ENCODE assay signal across 8 mouse cellular contexts in the genomic region with DNA sequence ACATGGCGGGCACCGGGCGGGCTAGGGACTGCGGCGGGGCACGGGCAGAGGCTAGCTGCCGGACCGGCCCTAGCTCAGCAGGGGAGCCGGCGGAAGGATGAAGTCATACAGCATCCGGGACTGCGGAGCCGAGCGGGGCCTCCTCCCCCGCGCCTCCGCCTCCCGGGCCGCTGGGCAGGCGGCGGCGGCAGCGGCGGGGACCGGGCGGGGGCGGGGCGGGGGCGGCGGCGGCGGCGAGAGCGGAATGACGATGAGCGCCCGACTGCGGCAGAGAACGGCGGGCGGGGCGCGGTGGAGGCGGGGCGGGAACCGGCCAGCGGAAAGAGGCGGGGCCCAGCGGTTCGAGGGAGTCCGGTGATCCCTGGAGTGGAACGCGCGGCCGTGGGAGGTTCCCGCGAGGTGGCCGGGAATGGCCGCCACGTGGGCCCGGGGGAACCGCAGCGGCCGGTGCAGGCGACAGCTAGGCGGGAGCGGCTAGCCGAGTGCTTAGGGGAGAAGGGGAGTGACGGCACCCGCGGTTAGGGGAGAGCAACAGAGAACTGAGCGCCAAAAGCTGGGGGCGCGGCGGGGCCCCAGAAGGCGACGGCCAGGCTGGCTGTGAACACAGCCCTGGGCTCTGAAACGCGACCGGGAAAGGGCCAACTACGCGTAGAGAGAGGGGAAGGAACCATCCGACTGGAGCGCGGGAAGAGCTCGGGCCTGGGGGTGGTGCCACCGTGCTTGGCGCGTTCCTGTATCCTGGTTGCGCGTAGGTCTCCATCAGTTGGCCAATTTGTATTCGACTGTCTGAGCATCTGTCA. TPM values are rescaled to one million over a fixed set of nuclear protein-coding genes. Genes with fewer than 3 reads are reported as not detected.
A peak's percentile ranks its signal among the peaks of the same experiment; 100 is the strongest.
DNase-seq lines count a peak whose midpoint lies in the region; ATAC-seq and TF ChIP-seq lines count a peak whose summit lies in the region.

TSS of gene Camk2n2 (minus strand) at position 97 of the 800 bp plus-strand sequence.

- peak within 1 kb of the TSS; percentile 81 for H3K27ac ChIP-seq in MEL (ENCODE audit: control insufficient read depth, low read depth, low read length)
- no peak within 1 kb of the TSS for H3K27ac ChIP-seq in brown adipose tissue, adult 24 weeks (replicated peaks; ENCODE audit: low read depth, low read length)
- H3K27ac ChIP-seq in lung, embryonic 14.5 days (ENCODE audit: low read depth) = peak within 1 kb of the TSS; percentile 50; the same call in 1 of the 2 replicates

- TF ChIP-seq RAD21 in MEL (IDR thresholded peaks at IDR 0.05; ENCODE audit: low read depth, low read length) = no peak

- no peaks in the 10 kb centered on the region for H3K9me3 ChIP-seq in MEL (replicated peaks; ENCODE audit: insufficient read depth, low read length)
- no peaks in the 10 kb centered on the region for H3K9me3 ChIP-seq in lung, embryonic 14.5 days (ENCODE audit: low read depth, low read length)

- WGBS in lung, embryonic 14.5 days = under 1% methylated on average over 70 of the region's 92 CpGs

- peak within 1 kb of the TSS; percentile 61 to 83 for H3K4me3 ChIP-seq in MEL (ENCODE audit: control insufficient read depth in 1 of 2, insufficient read depth in 1 of 2, low read depth in 2 of 2, low read length in 2 of 2)
- peak within 1 kb of the TSS; percentile 78 for H3K4me3 ChIP-seq in brown adipose tissue, adult 24 weeks (ENCODE audit: insufficient read depth, low read depth, low read length)
- H3K4me3 ChIP-seq in lung, embryonic 14.5 days (ENCODE audit: low read depth, low read length) = peak within 1 kb of the TSS; percentile 80

- no peaks in the 10 kb centered on the region; a peak in 1 of 4 replicates for H3K27me3 ChIP-seq in MEL (ENCODE audit: control insufficient read depth in 1 of 2, insufficient read depth in 2 of 2, low read length in 2 of 2)
- peaks cover 39% of the 10 kb centered on the region for H3K27me3 ChIP-seq in lung, embryonic 14.5 days (ENCODE audit: insufficient read depth, low read length)

- H3K79me2 ChIP-seq in MEL (ENCODE audit: control insufficient read depth, insufficient read depth, low read length, poor library complexity) = peaks cover 4% of the 10 kb centered on the region; the same call in 1 of the 2 replicates

- peaks cover 0 to 11% of the 10 kb centered on the region in 2 experiments; a peak in 2 of 4 replicates for H3K4me1 ChIP-seq in MEL (ENCODE audit: control insufficient read depth in 1 of 2, insufficient read depth in 2 of 2, low read length in 2 of 2)
- 0 out of 2 replicates have a peak, but pooled peaks cover 8% of the 10 kb centered on the region for H3K4me1 ChIP-seq in brown adipose tissue, adult 24 weeks (ENCODE audit: control insufficient read depth, insufficient read depth, insufficient read length, low read length)
- H3K4me1 ChIP-seq in lung, embryonic 14.5 days (ENCODE audit: insufficient read depth) = peaks cover 3% of the 10 kb centered on the region

- peak within 1 kb of the TSS; percentile 99 for H3K4me2 ChIP-seq in lung, embryonic 14.5 days

- H3K9ac ChIP-seq in MEL (ENCODE audit: control insufficient read depth, low read depth, low read length, poor library complexity, severe bottlenecking) = peak within 1 kb of the TSS; percentile 92
- H3K9ac ChIP-seq in lung, embryonic 14.5 days = peak within 1 kb of the TSS; percentile 65

- no peak for TF ChIP-seq EP300 in MEL (IDR thresholded peaks at IDR 0.05; ENCODE audit: low read depth in 1 of 2, low read length in 2 of 2)

- no peak for TF ChIP-seq CTCF in MEL (IDR thresholded peaks at IDR 0.05 in 2 of 3, conservative IDR thresholded peaks at IDR 0.05 in 1 of 3; ENCODE audit: control insufficient read depth in 1 of 3, insufficient read depth in 1 of 3, low read depth in 2 of 3, low read length in 3 of 3, poor library complexity in 1 of 3, severe bottlenecking in 1 of 3)
- no peak for TF ChIP-seq CTCF in lung, embryonic 14.5 days (IDR thresholded peaks at IDR 0.05; ENCODE audit: low read depth)

- ATAC-seq in erythroid progenitor cell, adult 5-6 weeks (replicated peaks; ENCODE audit: low FRiP score, poor library complexity, severe bottlenecking) = peak; percentile 83
- peak; percentile 64 for ATAC-seq in lung, embryonic 14.5 days (ENCODE audit: insufficient read depth)

- intact Hi-C loops in heart, postnatal 10 days (cut with DNase I) = loop anchor here (5.0 kb wide), 1 partner anchor 124 kb away; the partner anchor contains the start of gene Eif2b5

- peak; percentile 79 for DNase-seq in MEL (ENCODE audit: low read depth, low spot score)
- DNase-seq in heart, postnatal 10 days = peak; percentile 53 to 55
- peak; percentile 78 to 89 for DNase-seq in kidney, postnatal 25 days
- peak; percentile 69 for DNase-seq in lung, embryonic 14.5 days
- DNase-seq in ovary, adult 18-20 months (ENCODE audit: low spot score) = peak; percentile 43
- peak; percentile 58 for DNase-seq in urinary bladder, postnatal 14 days (ENCODE audit: low spot score)

- peak in 1 of 2 experiments; percentile 59; a peak in 2 of 4 replicates for TF ChIP-seq POLR2A in MEL (IDR thresholded peaks at IDR 0.05; ENCODE audit: control insufficient read depth in 1 of 2, insufficient read depth in 1 of 2, low read depth in 1 of 2, low read length in 2 of 2, poor library complexity in 1 of 2)

- H3K36me3 ChIP-seq in MEL (ENCODE audit: control insufficient read depth in 1 of 2, insufficient read depth in 2 of 2, low read length in 2 of 2) = peaks cover 0 to 13% of the 10 kb centered on the region in 2 experiments; a peak in 2 of 4 replicates
- H3K36me3 ChIP-seq in lung, embryonic 14.5 days (ENCODE audit: insufficient read depth) = no peaks in the 10 kb centered on the region

TF ChIP-seq in MEL, 35 proteins besides CTCF, POLR2A, EP300 and RAD21:
- TF ChIP-seq ZMIZ1 (IDR thresholded peaks at IDR 0.05; ENCODE audit: low read depth, low read length) = 0 out of 2 replicates have a peak, but pooled peaks have one; percentile 20
- 0 out of 2 replicates have a peak, but pooled peaks have one; percentile 37 for TF ChIP-seq SIN3A (IDR thresholded peaks at IDR 0.05; ENCODE audit: low read length)
- TF ChIP-seq E2F4 (IDR thresholded peaks at IDR 0.05; ENCODE audit: borderline replicate concordance, low read depth, low read length) = peak; percentile 76; the same call in 1 of the 2 replicates
- peak; percentile 45; the same call in 1 of the 2 replicates for TF ChIP-seq MAX (IDR thresholded peaks at IDR 0.05; ENCODE audit: low read length)
- TF ChIP-seq USF2 (IDR thresholded peaks at IDR 0.05; ENCODE audit: borderline replicate concordance in 1 of 2, insufficient read depth in 1 of 2, low read depth in 1 of 2, low read length in 2 of 2) = no peak
- TF ChIP-seq POLR2AphosphoS5 (IDR thresholded peaks at IDR 0.05; ENCODE audit: borderline replicate concordance, low read depth, low read length) = no peak
- TF ChIP-seq MXI1 (IDR thresholded peaks at IDR 0.05; ENCODE audit: low read depth, low read length) = peak; percentile 37; the same call in 1 of the 2 replicates
- TF ChIP-seq TCF12 (IDR thresholded peaks at IDR 0.05; ENCODE audit: low read depth, low read length) = peak; percentile 22; the same call in 1 of the 2 replicates
- TF ChIP-seq ZC3H11A (IDR thresholded peaks at IDR 0.05; ENCODE audit: low read depth, low read length) = no peak
- no peak for TF ChIP-seq JUND (IDR thresholded peaks at IDR 0.05; ENCODE audit: low read depth, low read length)
- TF ChIP-seq NELFE (IDR thresholded peaks at IDR 0.05; ENCODE audit: low read depth, low read length) = peak; percentile 25; the same call in 1 of the 2 replicates
- TF ChIP-seq TBP (IDR thresholded peaks at IDR 0.05; ENCODE audit: low read depth, low read length) = no peak
- no peak for TF ChIP-seq MYB (IDR thresholded peaks at IDR 0.05; ENCODE audit: low read depth, low read length)

RNA-seq across cellular contexts. Expression of gene Camk2n2, which starts in this region (rescaled TPM):
- total RNA-seq in MEL (2012; rRNA removed) = 0.23 and 0.65 TPM in 2 replicates
- polyA plus RNA-seq in MEL (2012; ENCODE audit: insufficient read depth in 1 of 2, insufficient read length in 2 of 2, low read depth in 1 of 2, low replicate concordance in 2 of 2, missing spikeins in 1 of 2) = 1 to 10 TPM in 1 of 2 experiments, not detected in 1; 4.3 TPM
- 0.88 and 4.0 TPM in 2 replicates for polyA plus RNA-seq in brown adipose tissue, adult 24 weeks (2012; ENCODE audit: insufficient read depth, insufficient read length, missing spikeins)
- not detected in 2 replicates for total RNA-seq in erythroid progenitor cell, adult 5-6 weeks (2015; ENCODE audit: low replicate concordance)
- total RNA-seq in erythroid progenitor cell, adult 5-6 weeks (2017; ENCODE audit: low replicate concordance) = not detected in 2 replicates
- 1 to 10 TPM; 1.3 to 1.6 TPM for total RNA-seq in heart, postnatal 10 days (2021)
- polyA plus RNA-seq in lung, embryonic 14.5 days (2014; fragmentation: Nextera tagmentation; extraction: Ambion mirVana) = 0.72 and 1.3 TPM in 2 replicates

Comparison
In these comparisons a context has a peak if more than half of its experiments do, and no peak if none do; other contexts are left out.
1. Peak in ATAC-seq in erythroid progenitor cell, adult 5-6 weeks; RNA of the gene not detected or under 1 TPM.